Mouse (Mus musculus) T-cell, adult 2 months (primary cell): Measurements from ENCODE around the gene Hint1.

Experiments used
- DNase-seq: peaks from one replicate; pipeline ENCODE4 v3.0.0; 2022; ENCODE audit warnings: low spot score

The Hint1 gene

GRCm38 (mm10) chr11:54861471-54862420 lies 4.4 kb upstream of the Hint1 start:
- no peak for DNase-seq

GRCm38 (mm10) chr11:54862621-54863520 lies 3.3 kb upstream of the Hint1 start:
- peak; percentile 24 for DNase-seq

- no peak for DNase-seq
Measured at GRCm38 (mm10) chr11:54865330-54866085, 675 bp upstream of the Hint1 start.

GRCm38 (mm10) chr11:54867049-54867385 lies 834 bp downstream of the Hint1 start:
- peak; percentile 20 for DNase-seq

- no peak for DNase-seq
Measured at GRCm38 (mm10) chr11:54867903-54868434, 1.8 kb downstream of the Hint1 start.

GRCm38 (mm10) chr11:54868445-54868844 lies 2.3 kb downstream of the Hint1 start:
- no peak for DNase-seq

- DNase-seq = no peak
Measured at GRCm38 (mm10) chr11:54869318-54869717, 3.1 kb downstream of the Hint1 start.

- DNase-seq = no peak
Measured at GRCm38 (mm10) chr11:54871831-54872537, 5.8 kb downstream of the Hint1 start.

GRCm38 (mm10) chr11:54876031-54876430 lies 9.8 kb downstream of the Hint1 start:
- DNase-seq = no peak

- no peak for DNase-seq
Measured at GRCm38 (mm10) chr11:54878893-54879292, 12.7 kb downstream of the Hint1 start.

GRCm38 (mm10) chr11:54879434-54879833 lies 13.3 kb downstream of the Hint1 start:
- DNase-seq = peak; percentile 63

- no peak for DNase-seq
Measured at GRCm38 (mm10) chr11:54879922-54880321, 13.7 kb downstream of the Hint1 start.

GRCm38 (mm10) chr11:54881051-54881474 lies 14.9 kb downstream of the Hint1 start:
- DNase-seq = no peak

- no peak for DNase-seq
Measured at GRCm38 (mm10) chr11:54882671-54883070, 16.5 kb downstream of the Hint1 start.

GRCm38 (mm10) chr11:54884197-54884828 lies 18.1 kb downstream of the Hint1 start:
- no peak for DNase-seq

GRCm38 (mm10) chr11:54884937-54885336 lies 18.8 kb downstream of the Hint1 start:
- DNase-seq = no peak

- no peak for DNase-seq
Measured at GRCm38 (mm10) chr11:54885406-54885805, 19.2 kb downstream of the Hint1 start.

- no peak for DNase-seq
Measured at GRCm38 (mm10) chr11:54887927-54888326, 21.7 kb downstream of the Hint1 start.

GRCm38 (mm10) chr11:54891341-54891740 lies 25.2 kb downstream of the Hint1 start:
- no peak for DNase-seq

- DNase-seq = no peak
Measured at GRCm38 (mm10) chr11:54892091-54892490, 25.9 kb downstream of the Hint1 start.

- DNase-seq = no peak
Measured at GRCm38 (mm10) chr11:54894589-54894988, 28.4 kb downstream of the Hint1 start.
